Mouse (Mus musculus) T-helper 2 cell (primary cell): ENCODE data around the gene Lrif1.
"Not testable (repeated sequence)": the region's sequence is repeated elsewhere in the genome, so short reads cannot be mapped to it uniquely, and the experiment has no call there.

ENCODE experiments used
- in situ Hi-C: fragments of 300-600 bp; cut with MboI, MseI; formaldehyde crosslinking; loops from one replicate; pipeline ENCODE4 v1.15.1; 2025; ENCODE audit warnings: high pct_unique_total_duplicates

Lrif1 gene

GRCm38 (mm10) chr3:106684830-106685229 is at the start of gene Lrif1:
Gene Lrif1, plus strand, starts transcription at chr3:106684987.
- in situ Hi-C loops = no loop called here

DNA sequence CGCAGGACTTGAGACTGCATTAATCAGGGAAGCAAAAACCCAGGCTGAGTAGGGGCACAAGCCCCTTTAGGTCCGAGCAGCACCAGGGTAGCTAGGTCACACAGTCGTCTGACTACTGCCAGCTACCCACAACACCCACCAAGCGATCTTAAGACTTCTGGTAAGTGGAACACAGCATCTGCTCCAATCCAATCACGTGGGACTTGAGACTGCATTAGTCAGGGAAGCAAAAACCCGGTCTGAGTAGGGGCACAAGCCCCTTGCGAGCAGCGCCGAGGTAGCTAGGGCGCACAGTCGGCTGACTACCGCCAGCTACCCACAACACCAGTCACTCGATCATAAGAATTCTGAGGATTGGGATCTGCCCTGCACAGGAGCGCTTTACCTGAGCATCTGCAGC is 12.0 kb upstream of the Lrif1 start:
- in situ Hi-C loops = not testable (repeated sequence)

- in situ Hi-C loops = no loop called here
These were observed 594 bp downstream of the Lrif1 start for GRCm38 (mm10) chr3:106685381-106685780.

DNA sequence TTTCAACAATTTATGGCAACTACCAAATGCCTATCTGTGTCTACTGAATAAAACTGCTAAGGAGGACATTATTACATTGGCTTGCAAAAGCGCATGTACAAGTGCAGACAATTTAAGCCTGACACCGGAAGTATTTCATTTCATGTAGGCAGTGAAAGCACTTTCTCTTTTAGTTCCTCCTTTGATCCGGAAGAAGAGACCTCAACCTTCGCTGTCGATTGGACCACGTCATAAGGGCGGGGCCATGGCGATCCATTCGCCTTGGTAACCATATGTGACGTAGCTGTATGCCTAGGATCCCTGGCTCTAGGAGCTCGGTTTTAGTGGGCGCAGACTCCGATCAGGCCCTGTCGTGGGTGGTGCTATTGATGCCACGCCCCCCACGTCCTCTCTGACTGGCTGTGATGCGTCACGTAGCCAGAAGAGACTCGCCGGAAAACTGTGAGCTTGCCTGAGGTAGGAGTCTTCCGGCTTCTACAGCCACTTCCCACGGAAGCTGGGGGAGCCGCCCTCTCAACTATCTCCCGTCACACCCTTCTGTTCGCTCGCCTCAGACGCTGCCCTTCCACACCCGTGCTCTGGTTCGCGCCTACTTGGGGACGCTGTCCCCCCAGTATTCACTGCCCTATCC is 36.7 kb downstream of the Lrif1 start:
- in situ Hi-C loops = loop anchor here (10.0 kb wide), 1 partner anchor 237 kb away; the partner anchor contains the start of gene Dennd2d

GRCm38 (mm10) chr3:106722028-106722945 is 37.5 kb downstream of the Lrif1 start:
- in situ Hi-C loops = loop anchor here (10.0 kb wide), 1 partner anchor 237 kb away; the partner anchor contains the start of gene Dennd2d

- in situ Hi-C loops = no loop called here
These were observed 71.1 kb downstream of the Lrif1 start for GRCm38 (mm10) chr3:106755898-106756297.

DNA sequence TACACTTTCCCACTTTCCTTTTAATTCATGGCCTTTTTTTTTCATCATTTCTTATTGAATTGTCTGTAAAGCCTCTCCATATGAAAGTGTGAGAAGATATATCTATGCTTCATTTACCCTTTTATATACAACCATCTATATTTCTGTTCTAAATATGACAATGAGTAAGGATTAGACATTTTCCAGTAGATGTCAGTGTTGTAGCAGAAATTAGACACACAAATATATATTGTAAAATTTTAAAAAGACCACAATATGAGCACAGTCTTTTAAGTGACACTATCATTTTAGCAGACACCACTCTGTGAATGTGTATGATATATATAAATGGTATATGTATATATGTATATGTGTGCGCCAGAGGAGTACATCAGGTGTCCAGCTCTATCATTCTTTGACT is 87.0 kb downstream of the Lrif1 start:
- in situ Hi-C loops = loop anchor here (5.0 to 10.0 kb wide), 2 partner anchors 45 to 877 kb away; no protein-coding TSS in a partner anchor

DNA sequence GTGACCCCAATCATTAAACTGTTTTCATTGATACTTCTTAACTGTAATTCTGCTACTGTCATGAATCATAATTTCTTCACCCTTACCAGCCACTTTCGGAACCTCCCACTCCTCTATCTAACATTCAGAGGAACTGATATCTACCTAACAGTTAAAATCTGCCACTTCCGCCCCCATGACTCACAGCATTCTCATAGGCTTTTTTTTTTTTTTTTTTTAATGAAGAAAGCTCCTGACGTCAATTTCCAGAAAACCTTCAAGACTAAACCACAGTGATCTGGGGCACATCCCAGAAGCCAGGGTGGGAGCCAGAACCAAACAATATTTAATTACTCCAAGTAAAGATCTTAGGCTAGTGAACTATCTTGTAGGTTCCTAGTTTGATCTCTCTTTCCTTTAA is 100.3 kb downstream of the Lrif1 start:
- in situ Hi-C loops = loop anchor here (5.0 to 10.0 kb wide), 2 partner anchors 42 to 260 kb away; partner anchors contain the start of gene Olfr266
